Mouse (Mus musculus) c-Kit-negative CD71-positive TER-119-positive erythroid progenitor cells, embryonic 14.5 days (primary cell): ENCODE results near the gene Smim4.

Source experiments
- DNase-seq: peaks from one replicate; pipeline ENCODE4 v3.0.0-alpha.2; 2013; ENCODE audit warnings: low read depth, low spot score

Smim4 gene

GRCm38 (mm10) chr14:31138897-31139429 lies 10.2 kb upstream of the Smim4 start:
- DNase-seq = no peak

- DNase-seq = no peak
Measured at GRCm38 (mm10) chr14:31138219-31138896, 9.6 kb upstream of the Smim4 start.

GRCm38 (mm10) chr14:31137791-31138190 lies 9.0 kb upstream of the Smim4 start:
- DNase-seq = no peak

- DNase-seq = no peak
Measured at GRCm38 (mm10) chr14:31137281-31137595, 8.5 kb upstream of the Smim4 start.

- no peak for DNase-seq
Measured at GRCm38 (mm10) chr14:31136411-31137280, 7.9 kb upstream of the Smim4 start.

- DNase-seq = no peak
Measured at GRCm38 (mm10) chr14:31135495-31136410, 7.0 kb upstream of the Smim4 start.

GRCm38 (mm10) chr14:31134015-31135000 lies 5.6 kb upstream of the Smim4 start:
- no peak for DNase-seq

GRCm38 (mm10) chr14:31133023-31133665 lies 4.4 kb upstream of the Smim4 start:
- DNase-seq = no peak

- no peak for DNase-seq
Measured at GRCm38 (mm10) chr14:31132491-31132975, 3.8 kb upstream of the Smim4 start.

GRCm38 (mm10) chr14:31132031-31132430 lies 3.3 kb upstream of the Smim4 start:
- no peak for DNase-seq

- DNase-seq = no peak
Measured at GRCm38 (mm10) chr14:31131272-31131821, 2.6 kb upstream of the Smim4 start.

- no peak for DNase-seq
Measured at GRCm38 (mm10) chr14:31130236-31131220, 1.8 kb upstream of the Smim4 start, which contains the start of gene Nt5dc2. Gene Nt5dc2 (plus strand): TSS chr14:31131053.

- DNase-seq = no peak
Measured at GRCm38 (mm10) chr14:31129326-31130235, 825 bp upstream of the Smim4 start.

- DNase-seq = no peak
Measured at GRCm38 (mm10) chr14:31128101-31128825, 493 bp downstream of the Smim4 start.

- no peak for DNase-seq
Measured at GRCm38 (mm10) chr14:31126826-31127225, 1.9 kb downstream of the Smim4 start.
